Mouse (Mus musculus): ENCODE results near the gene Skint3. TPM values are rescaled to one million over a fixed set of nuclear protein-coding genes. Genes with fewer than 3 reads are reported as not detected.
"Not testable (repeated sequence)": the region's sequence is repeated elsewhere in the genome, so short reads cannot be mapped to it uniquely, and the experiment has no call there.

The Skint3 gene
- total RNA-seq (2021), result not detected
- long read RNA-seq, result 0 reads

- no peak for DNase-seq (ENCODE audit: low spot score in 2 of 2)
Observed at GRCm38 (mm10) chr4:112231945-112232344, at the start of gene Skint3. TSS of gene Skint3 (plus strand) at chr4:112232245.

GRCm38 (mm10) chr4:112243416-112243815 is 11.4 kb downstream of the Skint3 start:
- no peak for DNase-seq (ENCODE audit: low spot score in 2 of 2)

- no peak for DNase-seq (ENCODE audit: low spot score in 2 of 2)
Observed at GRCm38 (mm10) chr4:112243951-112244350, 11.9 kb downstream of the Skint3 start.

- DNase-seq (ENCODE audit: low spot score in 2 of 2), result no peak
Observed at GRCm38 (mm10) chr4:112256022-112256421, 24.0 kb downstream of the Skint3 start.

DNA sequence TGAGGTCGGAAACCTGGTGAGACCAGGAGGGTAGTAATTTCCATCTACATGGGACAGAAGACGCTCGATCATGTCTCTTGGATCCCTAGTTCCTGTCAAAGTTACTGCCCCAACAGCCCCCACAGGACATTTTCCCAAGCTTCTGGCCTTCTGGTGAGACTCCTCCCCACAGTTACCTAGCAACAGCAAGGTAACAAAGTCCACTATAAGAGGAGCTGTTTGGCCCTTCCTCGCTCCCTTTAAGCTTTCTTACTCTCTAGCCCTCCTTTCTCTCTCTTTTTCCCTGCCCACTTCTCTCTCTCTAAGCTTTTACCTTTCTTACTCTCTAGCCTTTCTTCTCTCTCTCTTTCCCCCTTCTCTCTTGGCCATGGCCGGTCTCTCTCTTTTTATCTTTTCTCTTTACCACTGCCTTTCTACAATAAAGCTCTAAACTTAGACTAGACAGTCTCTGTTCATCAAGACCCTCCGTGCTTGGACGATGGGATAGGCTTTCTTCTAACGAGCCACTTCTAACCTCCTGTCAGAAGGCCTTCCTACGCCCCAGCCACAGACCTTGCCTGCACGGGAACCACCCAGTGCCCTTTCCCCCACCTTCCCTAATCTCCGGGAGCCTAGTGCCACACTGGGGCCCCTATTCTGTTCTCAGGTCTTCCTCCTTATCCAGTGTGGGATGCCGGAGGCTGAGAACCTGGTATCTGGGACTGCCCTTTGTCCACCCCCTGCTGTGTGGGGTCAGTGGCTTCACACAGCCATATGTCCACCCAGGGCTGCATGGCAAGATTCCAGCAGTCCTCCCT is 55.3 kb downstream of the Skint3 start:
- peak in 1 of 2 experiments; percentile 3 for DNase-seq (ENCODE audit: low spot score in 2 of 2)

DNA sequence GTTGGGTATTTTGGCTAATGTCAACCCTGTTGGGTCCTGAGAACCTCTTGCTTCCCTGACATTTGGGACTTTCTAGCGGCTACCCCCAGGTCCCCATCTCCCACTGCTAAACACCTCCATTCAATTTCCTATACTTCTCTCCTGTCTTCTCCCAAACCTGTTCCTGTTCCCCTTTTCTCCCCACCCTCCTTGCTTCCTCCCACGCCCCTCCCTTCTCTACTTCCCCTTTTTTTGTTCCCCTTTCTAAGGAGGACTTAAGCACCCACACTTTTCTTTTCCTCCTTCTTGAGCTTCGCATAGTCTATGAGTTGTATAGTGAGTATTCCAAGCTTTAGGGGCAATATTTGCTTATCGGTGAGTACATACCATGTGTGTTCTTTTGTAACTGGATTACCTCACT is 56.4 kb downstream of the Skint3 start:
- DNase-seq (ENCODE audit: low spot score in 2 of 2), result no peak

DNA sequence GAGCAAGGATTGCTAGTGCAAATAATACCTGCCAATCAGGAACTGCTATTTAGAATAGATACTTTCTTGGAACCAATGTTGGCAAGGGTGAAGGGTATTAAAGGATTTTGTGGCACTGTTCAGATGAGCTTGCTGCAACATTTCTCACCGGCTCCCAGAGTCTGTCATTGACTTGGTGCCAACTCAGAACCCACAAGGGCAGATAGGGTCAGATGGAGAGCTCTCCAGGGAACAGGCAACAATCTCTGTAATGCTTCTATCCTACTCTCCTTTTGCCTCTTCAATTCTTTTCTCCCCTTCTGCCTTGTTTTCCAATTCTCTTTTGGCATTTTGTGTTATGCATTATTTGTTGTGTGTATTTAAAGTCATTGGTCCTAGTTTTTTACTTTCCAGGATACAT is 70.3 kb downstream of the Skint3 start:
- DNase-seq (ENCODE audit: low spot score in 2 of 2), result no peak

DNA sequence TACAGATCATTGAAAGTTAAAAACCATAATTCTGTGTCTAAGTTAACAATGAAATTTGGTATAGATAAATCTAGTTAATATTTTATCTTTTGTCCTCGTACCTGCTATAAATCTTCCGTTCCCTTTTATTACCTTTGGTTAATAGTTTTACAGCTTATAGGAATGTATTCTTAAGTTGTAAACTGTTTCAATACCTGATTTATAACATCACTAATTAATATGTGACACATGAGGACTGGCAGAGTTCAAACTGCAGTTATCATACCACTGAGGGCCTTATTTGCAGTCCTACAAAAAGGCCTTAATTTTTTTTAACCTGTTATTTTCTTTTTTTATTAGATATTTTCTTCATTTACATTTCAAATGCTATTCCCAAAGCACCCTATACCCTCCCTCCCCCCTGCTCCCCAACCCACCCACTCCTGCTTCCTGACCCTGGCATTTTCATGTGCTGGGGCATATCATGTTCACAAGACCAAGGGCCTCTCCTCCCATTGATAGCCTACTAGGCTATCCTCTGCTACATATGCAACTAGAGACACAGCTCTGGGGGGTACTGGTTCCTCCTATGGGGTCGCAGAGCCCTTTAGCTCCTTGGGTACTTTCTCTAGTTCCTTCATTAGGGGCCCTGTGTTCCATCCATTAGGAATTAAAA is 70.9 kb downstream of the Skint3 start:
- DNase-seq (ENCODE audit: low spot score in 2 of 2), result no peak

DNA sequence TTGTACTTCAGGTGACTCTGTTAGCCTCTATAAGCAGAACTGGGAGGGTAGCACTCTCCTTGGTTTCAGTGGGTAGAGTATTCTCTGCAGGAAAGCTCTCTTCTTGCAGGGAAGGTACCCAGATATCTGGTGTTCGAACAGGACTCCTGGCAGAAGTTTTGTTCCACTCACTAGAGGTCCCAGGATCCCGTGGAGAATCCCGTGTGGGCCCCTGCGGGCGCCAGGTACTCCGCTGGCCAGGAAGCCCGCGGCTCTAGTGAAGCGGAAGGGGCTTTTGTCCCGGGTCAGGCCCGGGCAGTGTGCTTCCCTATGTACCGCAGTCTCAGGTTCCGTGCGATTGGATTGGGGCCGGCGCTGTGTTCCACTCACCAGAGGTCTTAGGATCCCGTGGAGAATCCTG is 117.1 kb downstream of the Skint3 start:
- not testable (repeated sequence) for DNase-seq (ENCODE audit: low spot score in 2 of 2)

Other genes starting within 250 kb of the Skint3 start
- not detected for gene Skint1, start 226.0 kb upstream of the Skint3 start, total RNA-seq (2021)
- not detected for gene Skint4, start 160.2 kb upstream of the Skint3 start, total RNA-seq (2021)
- gene Skint9, start 201.7 kb downstream of the Skint3 start, total RNA-seq (2021), result not detected